Mouse (Mus musculus): ENCODE measurements around the gene Bicdl1.

DNA sequence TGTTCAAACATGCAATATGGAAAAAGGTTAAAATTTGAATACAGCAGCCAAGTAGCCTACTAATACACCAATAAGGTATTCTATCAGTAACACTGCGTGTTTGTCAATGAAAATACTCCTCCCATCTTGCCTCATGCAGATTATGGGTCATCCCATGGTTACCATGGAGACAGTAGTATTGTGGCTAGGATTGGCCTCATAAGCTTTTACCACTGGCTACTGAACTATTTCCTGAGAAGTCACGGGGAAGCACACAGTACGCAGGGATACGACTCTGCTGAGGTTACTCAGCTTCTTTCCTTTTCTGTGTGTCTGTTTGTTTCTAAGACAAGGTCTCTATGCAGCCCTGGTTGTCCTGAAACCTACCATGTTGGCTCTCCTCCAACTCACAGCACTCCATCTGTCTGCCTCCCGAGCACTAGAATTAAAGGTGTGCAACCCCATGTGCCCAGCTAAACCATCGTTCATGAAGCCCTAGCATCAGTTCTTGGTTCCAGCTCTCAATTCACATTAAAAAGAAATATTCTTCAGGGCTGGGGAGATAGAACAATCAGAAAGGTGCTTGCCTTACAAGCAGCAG is 36.1 kb downstream of the Bicdl1 start:
- TF ChIP-seq CTCF (IDR thresholded peaks at IDR 0.05; ENCODE audit: control insufficient read depth, insufficient read depth, insufficient read length) (no peak), MAX (IDR thresholded peaks at IDR 0.05) (no peak), CEBPB (IDR thresholded peaks at IDR 0.05; ENCODE audit: low read depth) (no peak), USF1 (IDR thresholded peaks at IDR 0.05; ENCODE audit: low read depth) (no peak), FOSL1 (IDR thresholded peaks at IDR 0.05; ENCODE audit: insufficient read depth, low read length, poor library complexity, severe bottlenecking) (no peak)
